Mouse (Mus musculus): ENCODE results near the gene Cfap73. TPM values are rescaled to one million over a fixed set of nuclear protein-coding genes. Genes with fewer than 3 reads are reported as not detected.

Gene Cfap73
- polyA plus RNA-seq, 1 experiment from 2014 or later, result not detected

- H3K27ac ChIP-seq (ENCODE audit: low read depth), result no peak overlapping the region
- no peaks in the 10 kb centered on the region for H3K4me1 ChIP-seq (replicated peaks; ENCODE audit: control insufficient read depth, insufficient read depth, low read length)
- whole genome bisulfite sequencing, result 80% methylated on average over 7 of the region's 7 CpGs
- H3K9me3 ChIP-seq (ENCODE audit: control insufficient read depth, low read length), result no peaks in the 10 kb centered on the region
- no peak overlapping the region for H3K9ac ChIP-seq (ENCODE audit: low read length)
- no peak for ATAC-seq (replicated peaks; ENCODE audit: low FRiP score, low TSS enrichment, low read depth)
- H3K36me3 ChIP-seq (ENCODE audit: control insufficient read depth, insufficient read depth, low read length), result no peaks in the 10 kb centered on the region
- DNase-seq (ENCODE audit: low spot score), result no peak
- H3K27me3 ChIP-seq (replicated peaks; ENCODE audit: control insufficient read depth, insufficient read depth, low read length), result 0 out of 2 replicates have a peak, but pooled peaks cover 10% of the 10 kb centered on the region
- no peak overlapping the region for H3K4me3 ChIP-seq (ENCODE audit: low read depth, low read length)
- no peak overlapping the region for H3K4me2 ChIP-seq (ENCODE audit: low read length)
These were observed 36.1 kb upstream of the Cfap73 start for GRCm38 (mm10) chr5:120670132-120670531.

- DNase-seq (ENCODE audit: low spot score) (no peak), ATAC-seq (replicated peaks; ENCODE audit: low FRiP score, low TSS enrichment, low read depth) (no peak)
- H3K27me3 ChIP-seq (replicated peaks; ENCODE audit: control insufficient read depth, insufficient read depth, low read length), result 0 out of 2 replicates have a peak, but pooled peaks cover 10% of the 10 kb centered on the region
- 79% methylated on average over 7 of the region's 7 CpGs for WGBS
- H3K4me1 ChIP-seq (replicated peaks; ENCODE audit: control insufficient read depth, insufficient read depth, low read length), result no peaks in the 10 kb centered on the region
- H3K36me3 ChIP-seq (ENCODE audit: control insufficient read depth, insufficient read depth, low read length), result no peaks in the 10 kb centered on the region
- no peak overlapping the region for H3K27ac ChIP-seq (ENCODE audit: low read depth)
- H3K4me2 ChIP-seq (ENCODE audit: low read length), result no peak overlapping the region
- no peak overlapping the region for H3K9ac ChIP-seq (ENCODE audit: low read length)
- H3K4me3 ChIP-seq (ENCODE audit: low read depth, low read length), result no peak overlapping the region
- no peaks in the 10 kb centered on the region for H3K9me3 ChIP-seq (ENCODE audit: control insufficient read depth, low read length)
These were observed 34.7 kb upstream of the Cfap73 start for GRCm38 (mm10) chr5:120668761-120669160.

- 50% methylated on average over 2 of the region's 2 CpGs for WGBS
- Histone ChIP-seq H3K27ac (ENCODE audit: low read depth) (no peak overlapping the region), H3K36me3 (ENCODE audit: control insufficient read depth, insufficient read depth, low read length) (no peaks in the 10 kb centered on the region), H3K4me3 (ENCODE audit: low read depth, low read length) (no peak overlapping the region), H3K27me3 (replicated peaks; ENCODE audit: control insufficient read depth, insufficient read depth, low read length) (0 out of 2 replicates have a peak, but pooled peaks cover 13% of the 10 kb centered on the region), H3K4me1 (replicated peaks; ENCODE audit: control insufficient read depth, insufficient read depth, low read length) (no peaks in the 10 kb centered on the region), H3K4me2 (ENCODE audit: low read length) (no peak overlapping the region), H3K9ac (ENCODE audit: low read length) (no peak overlapping the region), H3K9me3 (ENCODE audit: control insufficient read depth, low read length) (no peaks in the 10 kb centered on the region)
- no peak for DNase-seq (ENCODE audit: low spot score)
- no peak for ATAC-seq (replicated peaks; ENCODE audit: low FRiP score, low TSS enrichment, low read depth)
These were observed 30.9 kb upstream of the Cfap73 start for GRCm38 (mm10) chr5:120664888-120665287.

GRCm38 (mm10) chr5:120660816-120661215 lies 26.8 kb upstream of the Cfap73 start:
- 46% methylated on average over 5 of the region's 5 CpGs for WGBS
- Histone ChIP-seq H3K27me3 (replicated peaks; ENCODE audit: control insufficient read depth, insufficient read depth, low read length) (0 out of 2 replicates have a peak, but pooled peaks cover 3% of the 10 kb centered on the region), H3K4me3 (ENCODE audit: low read depth, low read length) (no peak overlapping the region), H3K9ac (ENCODE audit: low read length) (no peak overlapping the region), H3K9me3 (ENCODE audit: control insufficient read depth, low read length) (no peaks in the 10 kb centered on the region), H3K4me2 (ENCODE audit: low read length) (no peak overlapping the region), H3K27ac (ENCODE audit: low read depth) (no peak overlapping the region), H3K36me3 (ENCODE audit: control insufficient read depth, insufficient read depth, low read length) (no peaks in the 10 kb centered on the region), H3K4me1 (replicated peaks; ENCODE audit: control insufficient read depth, insufficient read depth, low read length) (no peaks in the 10 kb centered on the region)
- DNase-seq (ENCODE audit: low spot score) (no peak), ATAC-seq (replicated peaks; ENCODE audit: low FRiP score, low TSS enrichment, low read depth) (no peak)

GRCm38 (mm10) chr5:120656281-120656751 lies 22.3 kb upstream of the Cfap73 start:
- no peak for ATAC-seq (replicated peaks; ENCODE audit: low FRiP score, low TSS enrichment, low read depth)
- no peaks in the 10 kb centered on the region for H3K9me3 ChIP-seq (ENCODE audit: control insufficient read depth, low read length)
- H3K27ac ChIP-seq (ENCODE audit: low read depth), result no peak overlapping the region
- no peak overlapping the region for H3K4me3 ChIP-seq (ENCODE audit: low read depth, low read length)
- H3K4me1 ChIP-seq (replicated peaks; ENCODE audit: control insufficient read depth, insufficient read depth, low read length), result no peaks in the 10 kb centered on the region
- WGBS, result 79% methylated on average over 12 of the region's 12 CpGs
- DNase-seq (ENCODE audit: low spot score), result no peak
- no peaks in the 10 kb centered on the region for H3K36me3 ChIP-seq (ENCODE audit: control insufficient read depth, insufficient read depth, low read length)
- no peak overlapping the region for H3K4me2 ChIP-seq (ENCODE audit: low read length)
- H3K27me3 ChIP-seq (replicated peaks; ENCODE audit: control insufficient read depth, insufficient read depth, low read length), result 0 out of 2 replicates have a peak, but pooled peaks cover 3% of the 10 kb centered on the region
- no peak overlapping the region for H3K9ac ChIP-seq (ENCODE audit: low read length)

GRCm38 (mm10) chr5:120653873-120654272 lies 19.8 kb upstream of the Cfap73 start:
- Histone ChIP-seq H3K4me3 (ENCODE audit: low read depth, low read length) (no peak overlapping the region), H3K27me3 (replicated peaks; ENCODE audit: control insufficient read depth, insufficient read depth, low read length) (peaks cover 20% of the 10 kb centered on the region), H3K4me1 (replicated peaks; ENCODE audit: control insufficient read depth, insufficient read depth, low read length) (peaks cover 4% of the 10 kb centered on the region; the same call in 1 of the 2 replicates), H3K4me2 (ENCODE audit: low read length) (no peak overlapping the region), H3K36me3 (ENCODE audit: control insufficient read depth, insufficient read depth, low read length) (no peaks in the 10 kb centered on the region), H3K9me3 (ENCODE audit: control insufficient read depth, low read length) (no peaks in the 10 kb centered on the region), H3K27ac (ENCODE audit: low read depth) (no peak overlapping the region), H3K9ac (ENCODE audit: low read length) (no peak overlapping the region)
- 89% methylated on average over 2 of the region's 2 CpGs for WGBS
- ATAC-seq (replicated peaks; ENCODE audit: low FRiP score, low TSS enrichment, low read depth), result no peak
- no peak for DNase-seq (ENCODE audit: low spot score)

GRCm38 (mm10) chr5:120652915-120653701 lies 19.1 kb upstream of the Cfap73 start:
- no peak for DNase-seq (ENCODE audit: low spot score)
- Histone ChIP-seq H3K9me3 (ENCODE audit: control insufficient read depth, low read length) (no peaks in the 10 kb centered on the region), H3K4me2 (ENCODE audit: low read length) (no peak overlapping the region), H3K9ac (ENCODE audit: low read length) (no peak overlapping the region), H3K27me3 (replicated peaks; ENCODE audit: control insufficient read depth, insufficient read depth, low read length) (peaks cover 27% of the 10 kb centered on the region), H3K27ac (ENCODE audit: low read depth) (no peak overlapping the region), H3K4me1 (replicated peaks; ENCODE audit: control insufficient read depth, insufficient read depth, low read length) (peaks cover 9% of the 10 kb centered on the region; the same call in 1 of the 2 replicates), H3K36me3 (ENCODE audit: control insufficient read depth, insufficient read depth, low read length) (no peaks in the 10 kb centered on the region), H3K4me3 (ENCODE audit: low read depth, low read length) (no peak overlapping the region)
- 78% methylated on average over 26 of the region's 28 CpGs for WGBS
- ATAC-seq (replicated peaks; ENCODE audit: low FRiP score, low TSS enrichment, low read depth), result no peak

GRCm38 (mm10) chr5:120651230-120651629 lies 17.2 kb upstream of the Cfap73 start:
- no peaks in the 10 kb centered on the region for H3K36me3 ChIP-seq (ENCODE audit: control insufficient read depth, insufficient read depth, low read length)
- DNase-seq (ENCODE audit: low spot score) (no peak), ATAC-seq (replicated peaks; ENCODE audit: low FRiP score, low TSS enrichment, low read depth) (no peak)
- H3K27ac ChIP-seq (ENCODE audit: low read depth), result no peak overlapping the region
- no peaks in the 10 kb centered on the region for H3K9me3 ChIP-seq (ENCODE audit: control insufficient read depth, low read length)
- no peak overlapping the region for H3K9ac ChIP-seq (ENCODE audit: low read length)
- 48% methylated on average over 5 of the region's 5 CpGs for WGBS
- H3K27me3 ChIP-seq (replicated peaks; ENCODE audit: control insufficient read depth, insufficient read depth, low read length), result peaks cover 41% of the 10 kb centered on the region
- no peak overlapping the region for H3K4me2 ChIP-seq (ENCODE audit: low read length)
- H3K4me1 ChIP-seq (replicated peaks; ENCODE audit: control insufficient read depth, insufficient read depth, low read length), result peaks cover 9% of the 10 kb centered on the region; the same call in 1 of the 2 replicates
- H3K4me3 ChIP-seq (ENCODE audit: low read depth, low read length), result no peak overlapping the region

All from intestine, embryonic 14.5 days (tissue).